Comparison of ENCODE assay signal across 8 mouse cellular contexts in the genomic region with DNA sequence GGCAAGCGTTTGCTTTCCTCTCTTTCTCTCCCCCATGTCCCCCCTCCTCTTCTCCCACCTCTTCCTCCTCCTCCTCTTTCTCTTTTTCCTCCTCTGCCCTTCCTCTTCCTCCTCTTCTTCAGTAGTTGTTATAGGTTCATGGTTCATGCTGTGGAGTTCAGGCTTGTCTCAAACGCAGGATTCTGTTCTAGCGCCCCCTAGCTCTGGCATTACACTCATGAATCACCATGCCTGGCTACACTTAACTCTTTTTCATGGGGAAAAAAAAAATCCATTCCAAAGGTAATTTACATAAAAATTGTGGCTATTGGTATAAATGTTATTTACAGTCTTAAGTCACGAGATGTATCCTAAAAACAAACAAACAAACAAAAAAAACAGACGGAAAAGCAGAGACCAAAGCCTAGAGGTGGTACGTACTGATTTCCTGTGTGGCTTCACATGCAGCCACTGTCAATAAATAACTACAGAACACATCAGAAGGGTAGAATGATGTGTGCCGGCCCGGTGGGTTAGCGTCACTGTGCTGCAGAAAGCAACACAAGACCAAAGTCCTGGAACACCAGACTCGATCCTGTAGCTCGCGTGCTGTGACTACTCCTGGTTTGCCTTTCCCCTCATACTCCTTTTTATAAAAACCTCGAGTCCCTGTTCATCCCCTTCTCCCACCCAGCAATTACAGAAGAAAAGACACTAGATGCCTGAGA. TPM values are rescaled to one million over a fixed set of nuclear protein-coding genes. Genes with fewer than 3 reads are reported as not detected.
A peak's percentile ranks its signal among the peaks of the same experiment; 100 is the strongest.
DNase-seq lines count a peak whose midpoint lies in the region; ATAC-seq and TF ChIP-seq lines count a peak whose summit lies in the region.

No protein-coding gene starts in this region.

- DNase-seq in cerebellum, adult 2 months: no peak
- DNase-seq in cerebellum, adult 11 months: no peak
- DNase-seq in left cerebral cortex, postnatal 14 days (ENCODE audit: low spot score in 2 of 2): peak; percentile 64 to 72
- DNase-seq in left cerebral cortex, postnatal 25 days (ENCODE audit: low spot score in 2 of 2): no peak
- DNase-seq in MEL (ENCODE audit: low read depth, low spot score): peak; percentile 90
- peak; percentile 45 for DNase-seq in lung, adult 2 months
- DNase-seq in frontal cortex, postnatal 10 days (ENCODE audit: low spot score in 2 of 2): no peak

- TF ChIP-seq CTCF in cerebellum, adult 2 months (IDR thresholded peaks at IDR 0.05; ENCODE audit: borderline replicate concordance, insufficient read depth, low read depth, low read length): peak; percentile 48; the same call in 1 of the 2 replicates
- TF ChIP-seq CTCF in MEL (IDR thresholded peaks at IDR 0.05 in 2 of 3, conservative IDR thresholded peaks at IDR 0.05 in 1 of 3; ENCODE audit: control insufficient read depth in 1 of 3, insufficient read depth in 1 of 3, low read depth in 2 of 3, low read length in 3 of 3, poor library complexity in 1 of 3, severe bottlenecking in 1 of 3): peak; percentile 90 to 98 (median 93)
- TF ChIP-seq CTCF in lung, adult 2 months (IDR thresholded peaks at IDR 0.05; ENCODE audit: insufficient read depth, low read length): peak; percentile 53

- H3K4me1 ChIP-seq in cerebellum, adult 2 months (ENCODE audit: control insufficient read depth, insufficient read depth, low read length): peaks cover 3% of the 10 kb centered on the region; the same call in 1 of the 2 replicates
- peaks cover 6 to 12% of the 10 kb centered on the region in 2 experiments for H3K4me1 ChIP-seq in MEL (ENCODE audit: control insufficient read depth in 1 of 2, insufficient read depth in 2 of 2, low read length in 2 of 2)
- H3K4me1 ChIP-seq in forebrain, embryonic 13.5 days: peaks cover 56% of the 10 kb centered on the region
- H3K4me1 ChIP-seq in lung, adult 2 months (ENCODE audit: control insufficient read depth, insufficient read depth, low read length): no peaks in the 10 kb centered on the region

- H3K79me2 ChIP-seq in MEL (ENCODE audit: control insufficient read depth, insufficient read depth, low read length, poor library complexity): peaks cover 6% of the 10 kb centered on the region; the same call in 1 of the 2 replicates

- no peak overlapping the region for H3K9ac ChIP-seq in MEL (ENCODE audit: control insufficient read depth, low read depth, low read length, poor library complexity, severe bottlenecking)
- H3K9ac ChIP-seq in forebrain, embryonic 13.5 days: no peak overlapping the region

- ATAC-seq in forebrain, embryonic 13.5 days: no peak

- H3K36me3 ChIP-seq in MEL (ENCODE audit: control insufficient read depth in 1 of 2, insufficient read depth in 2 of 2, low read length in 2 of 2): peaks cover 0 to 15% of the 10 kb centered on the region in 2 experiments; a peak in 2 of 4 replicates
- no peaks in the 10 kb centered on the region for H3K36me3 ChIP-seq in forebrain, embryonic 13.5 days (ENCODE audit: poor library complexity, severe bottlenecking)

- no peak overlapping the region for H3K27ac ChIP-seq in cerebellum, adult 2 months (ENCODE audit: insufficient read depth, low read length)
- H3K27ac ChIP-seq in MEL (ENCODE audit: control insufficient read depth, low read depth, low read length): no peak overlapping the region
- peak overlapping the region; percentile 35; the same call in 1 of the 2 replicates for H3K27ac ChIP-seq in forebrain, embryonic 13.5 days

- 59% methylated on average over 13 of the region's 13 CpGs for WGBS in cerebellum, adult 2 months
- WGBS in forebrain, embryonic 13.5 days: 59% methylated on average over 13 of the region's 13 CpGs
- 55% methylated on average over 13 of the region's 13 CpGs for WGBS in lung, adult 2 months

- H3K27me3 ChIP-seq in cerebellum, adult 2 months (ENCODE audit: control insufficient read depth, insufficient read depth, low read length): no peaks in the 10 kb centered on the region
- H3K27me3 ChIP-seq in MEL (ENCODE audit: control insufficient read depth in 1 of 2, insufficient read depth in 2 of 2, low read length in 2 of 2): peaks cover 0 to 8% of the 10 kb centered on the region in 2 experiments; a peak in 1 of 4 replicates
- no peaks in the 10 kb centered on the region for H3K27me3 ChIP-seq in forebrain, embryonic 13.5 days

- H3K4me2 ChIP-seq in forebrain, embryonic 13.5 days: no peak overlapping the region

- TF ChIP-seq EP300 in MEL (IDR thresholded peaks at IDR 0.05; ENCODE audit: low read depth in 1 of 2, low read length in 2 of 2): no peak

- TF ChIP-seq POLR2A in cerebellum, adult 2 months (IDR thresholded peaks at IDR 0.05; ENCODE audit: borderline replicate concordance, insufficient read depth, low read length): no peak
- no peak for TF ChIP-seq POLR2A in MEL (IDR thresholded peaks at IDR 0.05; ENCODE audit: control insufficient read depth in 1 of 2, insufficient read depth in 1 of 2, low read depth in 1 of 2, low read length in 2 of 2, poor library complexity in 1 of 2)
- no peak for TF ChIP-seq POLR2A in lung, adult 2 months (IDR thresholded peaks at IDR 0.05; ENCODE audit: borderline replicate concordance, extremely low read depth, low read depth, low read length)

- intact Hi-C loops in left cerebral cortex, postnatal 14 days (cut with DNase I): no loop called here
- intact Hi-C loops in left cerebral cortex, postnatal 25 days (cut with DNase I): no loop called here

- H3K4me3 ChIP-seq in cerebellum, adult 2 months (replicated peaks; ENCODE audit: insufficient read depth, low read depth, low read length): no peak overlapping the region
- no peak overlapping the region for H3K4me3 ChIP-seq in MEL (ENCODE audit: control insufficient read depth in 1 of 2, insufficient read depth in 1 of 2, low read depth in 2 of 2, low read length in 2 of 2)
- H3K4me3 ChIP-seq in forebrain, embryonic 13.5 days: no peak overlapping the region
- H3K4me3 ChIP-seq in lung, adult 2 months (replicated peaks; ENCODE audit: extremely low read depth, low read depth, low read length): no peak overlapping the region

- peak; percentile 87 for TF ChIP-seq RAD21 in MEL (IDR thresholded peaks at IDR 0.05; ENCODE audit: low read depth, low read length)

- H3K9me3 ChIP-seq in MEL (replicated peaks; ENCODE audit: insufficient read depth, low read length): no peaks in the 10 kb centered on the region
- H3K9me3 ChIP-seq in forebrain, embryonic 13.5 days (replicated peaks): no peaks in the 10 kb centered on the region

TF ChIP-seq in MEL, 35 proteins besides CTCF, POLR2A, EP300 and RAD21:
- peak; percentile 97 for TF ChIP-seq SMC3 (IDR thresholded peaks at IDR 0.05; ENCODE audit: low read depth, low read length)
- peak; percentile 49; the same call in 1 of the 2 replicates for TF ChIP-seq HCFC1 (IDR thresholded peaks at IDR 0.05; ENCODE audit: low read depth, low read length)
- TF ChIP-seq ZKSCAN1 (IDR thresholded peaks at IDR 0.05; ENCODE audit: low read depth, low read length): no peak
- TF ChIP-seq SIN3A (IDR thresholded peaks at IDR 0.05; ENCODE audit: low read length): peak; percentile 25; the same call in 1 of the 2 replicates
- TF ChIP-seq ZC3H11A (IDR thresholded peaks at IDR 0.05; ENCODE audit: low read depth, low read length): peak; percentile 95
- peak; percentile 90 for TF ChIP-seq ZNF384 (IDR thresholded peaks at IDR 0.05; ENCODE audit: low read depth, low read length)
- 0 out of 2 replicates have a peak, but pooled peaks have one; percentile 42 for TF ChIP-seq BHLHE40 (IDR thresholded peaks at IDR 0.05; ENCODE audit: borderline replicate concordance, low read depth, low read length)
- no peak for TF ChIP-seq POLR2AphosphoS5 (IDR thresholded peaks at IDR 0.05; ENCODE audit: borderline replicate concordance, low read depth, low read length)
- TF ChIP-seq MYC (IDR thresholded peaks at IDR 0.05; ENCODE audit: low read depth, low read length): peak; percentile 59; the same call in 1 of the 2 replicates

RNA-seq across cellular contexts. Expression of gene Lyrm9, which starts 3.4 kb away (rescaled TPM):
- polyA plus RNA-seq in cerebellum, adult 2 months (2012; rRNA removed): 22.6 and 32.9 TPM in 2 replicates
- 10 to 100 TPM; 29.3 to 29.4 TPM for total RNA-seq in left cerebral cortex, postnatal 14 days (2021)
- 10 to 100 TPM; 29.6 to 33.6 TPM for total RNA-seq in left cerebral cortex, postnatal 25 days (2021)
- total RNA-seq in MEL (2012; rRNA removed): 31.6 and 37.5 TPM in 2 replicates
- 10 to 100 TPM in 1 of 2 experiments, not detected in 1; 48.6 TPM for polyA plus RNA-seq in MEL (2012; ENCODE audit: insufficient read depth in 1 of 2, insufficient read length in 2 of 2, low read depth in 1 of 2, low replicate concordance in 2 of 2, missing spikeins in 1 of 2)
- 24.2 and 25.2 TPM in 2 replicates for polyA plus RNA-seq in forebrain, embryonic 13.5 days (2015; fragmentation: Nextera tagmentation; extraction: Ambion mirVana)
- 7.6 and 15.3 TPM in 2 replicates for polyA plus RNA-seq in lung, adult 2 months (2012; rRNA removed)

Comparison
In these comparisons a context has a peak if more than half of its experiments do, and no peak if none do; other contexts are left out.
1. DNase-seq: peak in left cerebral cortex, postnatal 14 days (2 of 2), MEL (single experiment) and lung, adult 2 months (single experiment); none in cerebellum, adult 2 months (0 of 2), cerebellum, adult 11 months (single experiment), left cerebral cortex, postnatal 25 days (0 of 2) and frontal cortex, postnatal 10 days (0 of 2).
2. Peak in every context shown above with its lines, with median percentiles within 50 percentile points of each other: CTCF ChIP-seq.